Mouse (Mus musculus): ENCODE measurements around the gene 9930022D16Rik. TPM values are rescaled to one million over a fixed set of nuclear protein-coding genes. Genes with fewer than 3 reads are reported as not detected.

Gene 9930022D16Rik
- total RNA-seq, 2 experiments from 2014 or later, result not detected

- intact Hi-C loops (cut with DNase I), result no loop called here
- no peak for DNase-seq (ENCODE audit: low spot score in 2 of 2)
Observed at GRCm38 (mm10) chr11:109414802-109415201, 1.1 kb downstream of the 9930022D16Rik start.

- no peak for DNase-seq (ENCODE audit: low spot score in 2 of 2)
- intact Hi-C loops (cut with DNase I), result no loop called here
Observed at GRCm38 (mm10) chr11:109416709-109417420, 3.1 kb downstream of the 9930022D16Rik start.

- intact Hi-C loops (cut with DNase I), result no loop called here
- no peak for DNase-seq (ENCODE audit: low spot score in 2 of 2)
Observed at GRCm38 (mm10) chr11:109417472-109418040, 3.8 kb downstream of the 9930022D16Rik start.

- intact Hi-C loops (cut with DNase I), result no loop called here
- no peak for DNase-seq (ENCODE audit: low spot score in 2 of 2)
Observed at GRCm38 (mm10) chr11:109419461-109419860, 5.7 kb downstream of the 9930022D16Rik start.

GRCm38 (mm10) chr11:109419961-109420566 is 6.3 kb downstream of the 9930022D16Rik start:
- DNase-seq (ENCODE audit: low spot score in 2 of 2), result no peak
- intact Hi-C loops (cut with DNase I), result no loop called here

GRCm38 (mm10) chr11:109420567-109420962 is 6.8 kb downstream of the 9930022D16Rik start:
- no peak for DNase-seq (ENCODE audit: low spot score in 2 of 2)
- intact Hi-C loops (cut with DNase I), result no loop called here

GRCm38 (mm10) chr11:109421205-109421604 is 7.5 kb downstream of the 9930022D16Rik start:
- intact Hi-C loops (cut with DNase I), result no loop called here
- no peak for DNase-seq (ENCODE audit: low spot score in 2 of 2)

GRCm38 (mm10) chr11:109422263-109422662 is 8.5 kb downstream of the 9930022D16Rik start:
- DNase-seq (ENCODE audit: low spot score in 2 of 2), result no peak
- intact Hi-C loops (cut with DNase I), result no loop called here

- intact Hi-C loops (cut with DNase I), result no loop called here
- no peak for DNase-seq (ENCODE audit: low spot score in 2 of 2)
Observed at GRCm38 (mm10) chr11:109423294-109423693, 9.6 kb downstream of the 9930022D16Rik start.

- peak; percentile 96 to 98 for DNase-seq (ENCODE audit: low spot score in 2 of 2)
Observed at GRCm38 (mm10) chr11:109425392-109426271, 11.9 kb downstream of the 9930022D16Rik start, which contains the start of gene Amz2. Amz2 (plus strand) TSS chr11:109425946.

GRCm38 (mm10) chr11:109426272-109426586 is 12.5 kb downstream of the 9930022D16Rik start:
- intact Hi-C loops (cut with DNase I), result loop anchor here (5.0 kb wide), 2 partner anchors 64 to 109 kb away; partner anchors contain the start of gene Gna13
- no peak for DNase-seq (ENCODE audit: low spot score in 2 of 2)

More at GRCm38 (mm10) chr11:109425392-109426271, 11.9 kb downstream of the 9930022D16Rik start, which contains the start of gene Amz2:
- intact Hi-C loops (cut with DNase I), result loop anchor here (2.0 to 5.0 kb wide), 3 partner anchors 63 to 108 kb away; partner anchors contain the start of gene Gna13

GRCm38 (mm10) chr11:109427353-109427752 is 13.6 kb downstream of the 9930022D16Rik start:
- DNase-seq (ENCODE audit: low spot score in 2 of 2), result no peak
- intact Hi-C loops (cut with DNase I), result loop anchor here (5.0 kb wide), 2 partner anchors 65 to 110 kb away; partner anchors contain the start of gene Gna13

GRCm38 (mm10) chr11:109434233-109434798 is 20.6 kb downstream of the 9930022D16Rik start:
- no peak for DNase-seq (ENCODE audit: low spot score in 2 of 2)
- intact Hi-C loops (cut with DNase I), result no loop called here

GRCm38 (mm10) chr11:109436889-109437288 is 23.2 kb downstream of the 9930022D16Rik start:
- intact Hi-C loops (cut with DNase I), result no loop called here
- DNase-seq (ENCODE audit: low spot score in 2 of 2), result no peak

- no peak for DNase-seq (ENCODE audit: low spot score in 2 of 2)
- intact Hi-C loops (cut with DNase I), result no loop called here
Observed at GRCm38 (mm10) chr11:109439209-109439608, 25.5 kb downstream of the 9930022D16Rik start.

- peak; percentile 56 to 81 for DNase-seq (ENCODE audit: low spot score in 2 of 2)
- intact Hi-C loops (cut with DNase I), result loop anchor here (2.0 kb wide), 1 partner anchor 195 kb away; no protein-coding TSS in a partner anchor
Observed at GRCm38 (mm10) chr11:109439829-109440340, 26.2 kb downstream of the 9930022D16Rik start.

GRCm38 (mm10) chr11:109440641-109441040 is 26.9 kb downstream of the 9930022D16Rik start:
- no peak for DNase-seq (ENCODE audit: low spot score in 2 of 2)
- intact Hi-C loops (cut with DNase I), result loop anchor here (2.0 kb wide), 1 partner anchor 196 kb away; no protein-coding TSS in a partner anchor

- intact Hi-C loops (cut with DNase I), result loop anchor here (2.0 kb wide), 1 partner anchor 196 kb away; no protein-coding TSS in a partner anchor
Observed at GRCm38 (mm10) chr11:109441119-109441518, 27.4 kb downstream of the 9930022D16Rik start.

More at GRCm38 (mm10) chr11:109441119-109441518, 27.4 kb downstream of the 9930022D16Rik start:
- DNase-seq (ENCODE audit: low spot score in 2 of 2), result no peak

Measured in left cerebral cortex, postnatal 25 days (tissue).